Mouse (Mus musculus) midbrain, postnatal 0 days (tissue): ENCODE data around the gene Med7. TPM values are rescaled to one million over a fixed set of nuclear protein-coding genes. Genes with fewer than 3 reads are reported as not detected.

ENCODE experiments used
- ATAC-seq: fragments of 200-750 bp; cut with Nextera tagmentation; 2 replicates; pipeline ENCODE4 v1.8.0; 2017; ENCODE audit warnings: moderate number of reproducible peaks, mild to moderate bottlenecking, moderate TSS enrichment, moderate library complexity; ENCODE audit not compliant: low FRiP score
- DNase-seq: peaks from one replicate; pipeline ENCODE4 v3.0.0-alpha.2; 2015; ENCODE audit warnings: low spot score
- H3K27ac ChIP-seq: fragments of 300-500 bp; sonication (generic); 2 replicates; pipeline ENCODE4 v1.5.1; 2014; ENCODE audit warnings: low read depth, mild to moderate bottlenecking, low read length, mixed read lengths
- H3K27me3 ChIP-seq: fragments of 300-500 bp; sonication (generic); 2 replicates; pipeline ENCODE4 v1.6.1; 2014; ENCODE audit warnings: low read length, control low read depth, mixed read lengths; ENCODE audit not compliant: insufficient read depth
- H3K36me3 ChIP-seq: fragments of 300-500 bp; sonication (generic); 2 replicates; pipeline ENCODE4 v1.6.1; 2014; ENCODE audit warnings: low read length, control low read depth, mixed read lengths; ENCODE audit not compliant: insufficient read depth
- H3K4me1 ChIP-seq: fragments of 300-500 bp; sonication (generic); 2 replicates; pipeline ENCODE4 v1.6.1; 2014; ENCODE audit warnings: mild to moderate bottlenecking, control low read depth, antibody characterized with exemption, low read length, mixed read lengths; ENCODE audit not compliant: insufficient read depth
- H3K4me2 ChIP-seq: fragments of 300-500 bp; sonication (generic); 2 replicates; pipeline ENCODE4 v1.6.1; 2014; ENCODE audit warnings: low read depth, mild to moderate bottlenecking, low read length, mixed read lengths; ENCODE audit not compliant: poor library complexity, severe bottlenecking
- H3K4me3 ChIP-seq: fragments of 300-500 bp; sonication (generic); 2 replicates; pipeline ENCODE4 v1.5.1; 2014; ENCODE audit warnings: low read depth, mild to moderate bottlenecking, low read length, moderate library complexity
- H3K9ac ChIP-seq: fragments of 300-500 bp; sonication (generic); replicated peaks from 2 replicates; pipeline ENCODE4 v1.6.1; 2014; ENCODE audit warnings: mild to moderate bottlenecking, low read length, moderate library complexity, mixed read lengths; ENCODE audit not compliant: poor library complexity, severe bottlenecking
- H3K9me3 ChIP-seq: fragments of 300-500 bp; sonication (generic); 2 replicates; pipeline ENCODE4 v1.6.1; 2016; ENCODE audit warnings: low read length, control low read depth
- CTCF ChIP-seq: IDR thresholded peaks from 2 replicates; pipeline ENCODE4 v1.5.1; 2016; ENCODE audit warnings: antibody characterized with exemption, mild to moderate bottlenecking
- WGBS: fragments of 180-500 bp; shearing (Covaris S2); extraction: QIAGEN DNeasy Blood & Tissue Kit; methylation state at CpG from one replicate; pipeline ENCODE4 v1.1.7; 2014; 5-methylcytosine and 5-hydroxymethylcytosine counted together
- polyA plus RNA-seq: library from polyadenylated mRNA; unstranded; fragments of >200 nt; fragmentation: Nextera tagmentation; extraction: Ambion mirVana; gene quantifications from 2 replicates; pipeline ENCODE4 v1.2.1, GENCODE M21; 2015
- total RNA-seq: library from RNA; depleted of rRNA; stranded (reverse); fragments of >200 nt; gene quantifications from 2 replicates; pipeline ENCODE4 v1.2.3, GENCODE M21; 2014

The Med7 gene
- total and polyA plus RNA-seq, 2 experiments from 2014 or later, result 20.1 to 53.8 TPM

GRCm38 (mm10) chr11:46398473-46398872 lies 38.3 kb upstream of the Med7 start:
- ATAC-seq (no peak), DNase-seq (no peak)
- Histone ChIP-seq H3K4me2 (no peak overlapping the region), H3K27me3 (no peaks in the 10 kb centered on the region), H3K9ac (no peak overlapping the region), H3K36me3 (no peaks in the 10 kb centered on the region), H3K4me3 (no peak overlapping the region), H3K27ac (no peak overlapping the region), H3K9me3 (no peaks in the 10 kb centered on the region), H3K4me1 (no peaks in the 10 kb centered on the region)
- WGBS, result 91% methylated on average over 4 of the region's 4 CpGs
- TF ChIP-seq CTCF, result no peak

- DNase-seq (no peak), ATAC-seq (no peak)
- Histone ChIP-seq H3K9ac (no peak overlapping the region), H3K4me3 (no peak overlapping the region), H3K27ac (no peak overlapping the region), H3K36me3 (no peaks in the 10 kb centered on the region), H3K9me3 (no peaks in the 10 kb centered on the region), H3K27me3 (no peaks in the 10 kb centered on the region), H3K4me2 (no peak overlapping the region), H3K4me1 (no peaks in the 10 kb centered on the region)
- WGBS, result 54% methylated on average over 5 of the region's 5 CpGs
- TF ChIP-seq CTCF, result no peak
These were observed 37.8 kb upstream of the Med7 start for GRCm38 (mm10) chr11:46398933-46399383.

GRCm38 (mm10) chr11:46401555-46401954 lies 35.2 kb upstream of the Med7 start:
- DNase-seq (no peak), ATAC-seq (no peak)
- H3K4me1 ChIP-seq, result no peaks in the 10 kb centered on the region
- 86% methylated on average over 12 of the region's 12 CpGs for WGBS
- no peak overlapping the region for H3K4me3 ChIP-seq
- no peak overlapping the region for H3K27ac ChIP-seq
- H3K36me3 ChIP-seq, result no peaks in the 10 kb centered on the region
- no peak overlapping the region for H3K4me2 ChIP-seq
- no peak overlapping the region for H3K9ac ChIP-seq
- H3K9me3 ChIP-seq, result no peaks in the 10 kb centered on the region
- H3K27me3 ChIP-seq, result no peaks in the 10 kb centered on the region
- no peak for TF ChIP-seq CTCF

GRCm38 (mm10) chr11:46404986-46405385 lies 31.7 kb upstream of the Med7 start:
- Histone ChIP-seq H3K4me3 (no peak overlapping the region), H3K27ac (no peak overlapping the region), H3K9me3 (no peaks in the 10 kb centered on the region), H3K27me3 (no peaks in the 10 kb centered on the region), H3K4me1 (no peaks in the 10 kb centered on the region), H3K9ac (no peak overlapping the region), H3K4me2 (no peak overlapping the region), H3K36me3 (no peaks in the 10 kb centered on the region)
- DNase-seq (no peak), ATAC-seq (no peak)
- no peak for TF ChIP-seq CTCF
- 80% methylated on average over 16 of the region's 16 CpGs for WGBS

GRCm38 (mm10) chr11:46406721-46407120 lies 30.0 kb upstream of the Med7 start:
- no peak for TF ChIP-seq CTCF
- Histone ChIP-seq H3K27ac (no peak overlapping the region), H3K4me1 (no peaks in the 10 kb centered on the region), H3K4me3 (no peak overlapping the region), H3K9me3 (no peaks in the 10 kb centered on the region), H3K9ac (no peak overlapping the region), H3K27me3 (no peaks in the 10 kb centered on the region), H3K4me2 (no peak overlapping the region), H3K36me3 (no peaks in the 10 kb centered on the region)
- DNase-seq (no peak), ATAC-seq (no peak)
- WGBS, result 32% methylated on average over 10 of the region's 10 CpGs

GRCm38 (mm10) chr11:46410018-46410563 lies 26.6 kb upstream of the Med7 start:
- H3K27me3 ChIP-seq, result no peaks in the 10 kb centered on the region
- no peaks in the 10 kb centered on the region for H3K4me1 ChIP-seq
- WGBS, result 60% methylated on average over 2 of the region's 2 CpGs
- H3K9ac ChIP-seq, result no peak overlapping the region
- no peak overlapping the region for H3K27ac ChIP-seq
- DNase-seq (no peak), ATAC-seq (no peak)
- H3K4me3 ChIP-seq, result no peak overlapping the region
- H3K4me2 ChIP-seq, result no peak overlapping the region
- no peaks in the 10 kb centered on the region for H3K36me3 ChIP-seq
- no peaks in the 10 kb centered on the region for H3K9me3 ChIP-seq
- TF ChIP-seq CTCF, result no peak
